Mouse (Mus musculus) bone marrow macrophage, adult 2 months (primary cell): Measurements from ENCODE around the gene Arid1a.

Experiments used
- CTCF ChIP-seq: IDR thresholded peaks from 2 replicates; pipeline ENCODE4 v1.5.1; 2012; ENCODE audit warnings: low read depth, mild to moderate bottlenecking, low read length, moderate library complexity
- POLR2A ChIP-seq: IDR thresholded peaks from 2 replicates; pipeline ENCODE4 v1.6.1; 2012; ENCODE audit warnings: mild to moderate bottlenecking, low read depth, low read length, borderline replicate concordance

DNA sequence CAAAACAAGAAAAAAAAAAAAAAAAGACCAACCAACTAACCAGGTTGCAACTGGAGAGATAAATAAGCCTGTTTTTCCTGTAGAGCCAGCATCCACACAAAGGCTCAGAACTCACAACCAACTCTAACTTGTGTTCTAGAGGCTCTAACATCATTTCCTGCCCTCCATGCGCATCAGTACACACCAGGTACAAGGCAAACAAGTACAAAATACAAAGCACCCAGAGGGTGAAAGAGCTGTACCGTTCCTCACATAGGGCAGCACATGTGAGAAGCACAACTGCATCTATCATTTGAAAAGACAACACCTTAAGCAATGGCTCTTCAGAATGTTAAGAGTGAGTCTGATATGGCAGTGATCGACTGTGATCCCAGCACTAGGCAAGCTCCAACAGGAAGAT is 36.8 kb downstream of the Arid1a start:
- TF ChIP-seq CTCF: no peak
- TF ChIP-seq POLR2A: no peak
